22 mouse cellular contexts compared by ENCODE assay signal in genomic region chr2:148336626-148337025, GRCm38 (mm10). TPM values are rescaled to one million over a fixed set of nuclear protein-coding genes. Genes with fewer than 3 reads are reported as not detected.
DNase-seq lines count a peak whose midpoint lies in the region; ATAC-seq and TF ChIP-seq lines count a peak whose summit lies in the region.
"Had no signal": no experiment of that assay in that cellular context is flagged by ENCODE, and none has a peak within 500 bp of the region (broad histone marks: within the 10 kb centered on the region; RNA-seq: fewer than 3 reads in every experiment).

No protein-coding gene starts in this region.

- H3K9me3 ChIP-seq in megakaryocyte, embryonic 14.5 days: no peaks in the 10 kb centered on the region
- H3K9me3 ChIP-seq: embryonic facial prominence, embryonic 10.5 days; forebrain, embryonic 13.5 days; heart, embryonic 15.5 days; hindbrain, embryonic 13.5 days had no signal

- H3K27ac ChIP-seq in gastrocnemius, adult 2 months: peak overlapping the region; percentile 76
- H3K27ac ChIP-seq: embryonic facial prominence, embryonic 10.5 days; forebrain, embryonic 13.5 days; heart, embryonic 15.5 days; hindbrain, embryonic 13.5 days had no signal

- no peak for DNase-seq in gastrocnemius, adult 2 months
- DNase-seq in gastrocnemius, postnatal 14 days: no peak
- DNase-seq in kidney, adult 8-10 months: peak; percentile 7 to 32
- DNase-seq in kidney, adult 18-20 months: no peak
- no peak for DNase-seq in B cell, adult 2 months
- DNase-seq in cerebellum, adult 8-10 months: no peak
- DNase-seq: adrenal gland, adult 8-10 months; cerebellum, adult 11-12 months; cerebellum, adult 9-11 months; cerebellum, postnatal 36 days; forebrain, postnatal 0 days; gastrocnemius, postnatal 36 days; heart, adult 11 months; heart, postnatal 14 days had no signal

- H3K36me3 ChIP-seq in megakaryocyte, embryonic 14.5 days (replicated peaks; ENCODE audit: low read length): no peaks in the 10 kb centered on the region
- H3K36me3 ChIP-seq: embryonic facial prominence, embryonic 10.5 days; heart, embryonic 15.5 days; hindbrain, embryonic 13.5 days had no signal

- no peaks in the 10 kb centered on the region for H3K27me3 ChIP-seq in megakaryocyte, embryonic 14.5 days (replicated peaks)
- H3K27me3 ChIP-seq: forebrain, embryonic 13.5 days; heart, embryonic 15.5 days; hindbrain, embryonic 13.5 days had no signal

- TF ChIP-seq CTCF in gastrocnemius, adult 2 months (IDR thresholded peaks at IDR 0.05): no peak

- H3K4me1 ChIP-seq in megakaryocyte, embryonic 14.5 days: peaks cover 64% of the 10 kb centered on the region
- H3K4me1 ChIP-seq: embryonic facial prominence, embryonic 10.5 days; forebrain, embryonic 13.5 days; hindbrain, embryonic 13.5 days had no signal

- no peak for ATAC-seq in megakaryocyte, adult 5-6 weeks (ENCODE audit: poor library complexity, severe bottlenecking)
- ATAC-seq: forebrain, embryonic 13.5 days; forebrain, postnatal 0 days had no signal

- intact Hi-C loops in gastrocnemius, adult 2 months (cut with DNase I): loop anchor here (10.0 kb wide), 1 partner anchor 192 kb away; no protein-coding TSS in a partner anchor
- intact Hi-C loops in gastrocnemius, postnatal 14 days (cut with DNase I; ENCODE audit: low total_unique reads): no loop called here

- H3K4me3 ChIP-seq in gastrocnemius, adult 2 months: no peak overlapping the region
- H3K4me3 ChIP-seq in megakaryocyte, embryonic 14.5 days (replicated peaks): peak overlapping the region; percentile 33
- H3K4me3 ChIP-seq: embryonic facial prominence, embryonic 10.5 days; forebrain, embryonic 13.5 days; heart, embryonic 15.5 days; hindbrain, embryonic 13.5 days had no signal

RNA-seq across cellular contexts. Expression of gene Sstr4, which starts 58.5 kb away (rescaled TPM):
- under 1 TPM; 0.28 to 0.47 TPM for total RNA-seq in gastrocnemius, adult 2 months (2021)
- total RNA-seq in gastrocnemius, postnatal 14 days (2021): under 1 TPM; 0.20 to 0.43 TPM
- polyA plus RNA-seq in megakaryocyte, embryonic 14.5 days (2012; ENCODE audit: insufficient read depth, low replicate concordance): not detected in 2 replicates
- total RNA-seq in megakaryocyte, adult 5-6 weeks (2015): 0.80 TPM in 1 of 2 replicates, not detected in the other
- 1.5 TPM in 1 of 2 replicates, not detected in the other for total RNA-seq in megakaryocyte, adult 5-6 weeks (2017)
- total RNA-seq: gastrocnemius, adult 18-20 months; hematopoietic stem cell, adult 5-6 weeks had no signal

Comparison
In these comparisons a context has a peak if more than half of its experiments do, and no peak if none do; other contexts are left out.
1. DNase-seq: peak in kidney, adult 8-10 months (2 of 2); none in gastrocnemius, adult 2 months (single experiment), gastrocnemius, postnatal 14 days (single experiment), kidney, adult 18-20 months (single experiment), B cell, adult 2 months (0 of 2) and cerebellum, adult 8-10 months (single experiment).